Mouse (Mus musculus) heart, adult 11 months (tissue): ENCODE measurements at regions not wholly inside any gene's neighbourhood (a gene's known extent, or its start where the extent isn't known, plus 50 kb on each side); places are given as distances from the start of the nearest gene placed in this dataset.
A peak's percentile ranks its signal among the peaks of the same experiment; 100 is the strongest.

Source experiments
- DNase-seq: peaks from one replicate; pipeline ENCODE4 v3.0.0; 2022

- DNase-seq: no peak
Observed at GRCm38 (mm10) chr12:47466740-47467139, 648.0 kb upstream of the Nova1 start.

GRCm38 (mm10) chr12:47465924-47466323, 647.2 kb upstream of the Nova1 start:
- DNase-seq: no peak

- DNase-seq: no peak
Observed at GRCm38 (mm10) chr12:47431669-47432068, 612.9 kb upstream of the Nova1 start.

DNA sequence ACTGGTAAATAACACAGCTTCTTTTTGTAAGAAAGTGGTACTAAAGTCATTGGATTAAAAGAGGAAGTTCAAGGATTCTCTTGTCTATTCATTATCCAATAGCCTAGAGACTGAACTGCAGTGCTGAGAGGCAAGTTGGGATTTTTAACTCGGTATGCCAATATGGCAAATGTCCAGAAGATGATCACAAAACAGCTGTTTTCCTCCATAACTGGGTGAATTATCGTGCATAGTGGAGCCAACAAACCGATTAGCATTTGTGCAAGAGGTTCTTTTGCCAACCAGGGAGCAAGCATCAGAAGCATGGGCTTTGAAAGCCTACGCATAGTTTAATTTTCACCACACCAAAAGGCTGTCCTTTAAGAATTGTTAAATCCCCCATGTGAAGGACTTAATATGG, 593.5 kb upstream of the Nova1 start:
- no peak for DNase-seq

- DNase-seq: no peak
Observed at GRCm38 (mm10) chr12:47406563-47406962, 587.8 kb upstream of the Nova1 start.

GRCm38 (mm10) chr12:47406131-47406530, 587.4 kb upstream of the Nova1 start:
- DNase-seq: no peak

DNA sequence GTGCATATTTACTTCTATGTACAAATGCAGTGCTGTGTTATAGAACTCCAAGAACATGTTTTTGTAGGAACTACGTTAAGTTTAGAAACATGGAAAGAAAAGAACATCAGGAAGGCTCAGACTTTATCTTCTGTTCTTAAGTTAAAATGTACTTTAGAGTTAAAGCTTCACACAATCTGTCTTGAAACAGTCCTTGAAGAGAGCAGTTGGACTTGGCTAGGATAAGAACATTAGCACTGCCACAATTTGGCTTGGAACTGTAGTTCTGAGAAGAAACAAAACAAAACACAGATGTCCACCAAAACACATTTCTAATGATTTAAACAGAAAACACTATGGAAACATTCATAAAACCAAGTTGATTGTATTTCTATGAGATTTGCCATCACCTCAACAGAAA, 564.5 kb upstream of the Nova1 start:
- no peak for DNase-seq

- no peak for DNase-seq
Observed at GRCm38 (mm10) chr12:47353269-47353668, 534.5 kb upstream of the Nova1 start.

DNA sequence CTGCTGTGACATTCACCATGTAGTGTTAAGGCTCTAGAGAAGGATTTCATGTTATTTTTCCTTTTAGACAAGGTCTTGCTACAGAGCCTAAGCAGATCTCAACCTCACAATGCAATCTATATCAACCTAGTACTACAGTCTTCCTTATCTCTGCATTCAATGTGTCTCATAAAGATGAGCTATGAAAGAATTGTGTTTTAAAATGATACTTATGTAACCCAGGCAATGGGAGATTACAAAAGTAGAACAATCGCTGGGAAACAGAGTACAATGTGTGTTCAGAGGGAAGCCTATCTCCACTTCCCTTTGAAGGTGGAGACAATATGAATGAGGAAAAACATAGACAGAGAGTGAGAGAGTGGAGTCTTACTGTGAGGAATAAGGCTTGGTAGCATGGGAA, 532.5 kb upstream of the Nova1 start:
- no peak for DNase-seq

GRCm38 (mm10) chr12:47313413-47313812, 494.7 kb upstream of the Nova1 start:
- no peak for DNase-seq

DNA sequence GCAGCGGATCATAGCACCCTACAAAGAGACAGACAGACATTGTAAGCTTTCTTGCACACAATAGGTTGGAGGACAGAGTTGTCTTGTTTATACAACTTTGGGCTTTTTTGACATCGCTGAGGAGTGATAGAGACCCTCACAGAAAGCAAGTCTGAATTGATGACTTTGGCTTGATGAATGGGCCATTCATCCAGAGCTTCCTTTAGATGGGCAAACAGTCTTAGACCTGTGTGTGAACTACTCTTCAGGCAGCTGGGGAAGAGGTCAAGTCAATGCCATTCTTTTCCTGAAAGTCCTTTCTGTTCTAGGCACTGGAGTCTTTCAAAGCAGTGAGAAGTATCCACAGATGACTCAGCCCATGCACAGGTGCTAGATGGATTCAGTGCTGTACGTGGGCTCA, 457.2 kb upstream of the Nova1 start:
- DNase-seq: no peak

DNA sequence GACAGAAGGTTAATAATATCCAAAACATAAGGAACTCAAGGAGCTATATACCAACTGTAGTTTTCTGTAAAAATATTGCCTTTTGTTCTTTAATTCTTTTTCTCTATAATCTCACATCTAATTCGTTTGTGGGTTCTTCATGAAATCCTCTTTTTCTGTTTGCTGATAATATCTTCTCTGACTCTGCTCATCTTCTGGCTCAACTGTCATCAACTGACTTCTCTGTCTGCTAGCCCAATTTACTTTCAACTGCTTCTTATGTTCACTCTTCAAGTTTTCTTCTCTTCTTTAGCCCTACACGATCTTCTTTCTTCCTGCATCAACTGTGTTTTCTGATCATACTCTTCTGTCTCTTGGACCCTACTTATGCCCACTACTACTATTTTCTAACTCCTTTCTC, 453.6 kb upstream of the Nova1 start:
- DNase-seq: no peak

GRCm38 (mm10) chr12:47264118-47264517, 445.4 kb upstream of the Nova1 start:
- DNase-seq: no peak

DNA sequence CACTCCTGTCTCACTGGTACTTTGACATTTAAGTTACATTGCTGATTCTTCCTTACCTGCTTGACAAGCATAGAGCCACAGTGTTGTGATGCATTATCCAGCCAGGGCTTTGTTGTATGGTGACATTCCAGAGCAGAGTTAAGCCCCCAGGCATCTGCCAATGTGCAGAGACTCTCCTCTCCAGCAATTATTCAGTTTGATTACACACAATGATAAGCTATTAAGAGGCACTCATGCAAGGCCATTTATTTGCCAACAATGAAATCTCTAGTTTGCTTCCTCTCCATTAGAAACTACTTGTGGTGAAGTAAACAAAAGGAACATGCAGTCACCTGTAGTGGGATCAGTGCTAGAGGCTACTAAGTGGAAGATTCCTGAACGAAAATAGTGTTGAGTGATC, 444.7 kb upstream of the Nova1 start:
- no peak for DNase-seq

- no peak for DNase-seq
Observed at GRCm38 (mm10) chr12:47252306-47252705, 433.6 kb upstream of the Nova1 start.

DNA sequence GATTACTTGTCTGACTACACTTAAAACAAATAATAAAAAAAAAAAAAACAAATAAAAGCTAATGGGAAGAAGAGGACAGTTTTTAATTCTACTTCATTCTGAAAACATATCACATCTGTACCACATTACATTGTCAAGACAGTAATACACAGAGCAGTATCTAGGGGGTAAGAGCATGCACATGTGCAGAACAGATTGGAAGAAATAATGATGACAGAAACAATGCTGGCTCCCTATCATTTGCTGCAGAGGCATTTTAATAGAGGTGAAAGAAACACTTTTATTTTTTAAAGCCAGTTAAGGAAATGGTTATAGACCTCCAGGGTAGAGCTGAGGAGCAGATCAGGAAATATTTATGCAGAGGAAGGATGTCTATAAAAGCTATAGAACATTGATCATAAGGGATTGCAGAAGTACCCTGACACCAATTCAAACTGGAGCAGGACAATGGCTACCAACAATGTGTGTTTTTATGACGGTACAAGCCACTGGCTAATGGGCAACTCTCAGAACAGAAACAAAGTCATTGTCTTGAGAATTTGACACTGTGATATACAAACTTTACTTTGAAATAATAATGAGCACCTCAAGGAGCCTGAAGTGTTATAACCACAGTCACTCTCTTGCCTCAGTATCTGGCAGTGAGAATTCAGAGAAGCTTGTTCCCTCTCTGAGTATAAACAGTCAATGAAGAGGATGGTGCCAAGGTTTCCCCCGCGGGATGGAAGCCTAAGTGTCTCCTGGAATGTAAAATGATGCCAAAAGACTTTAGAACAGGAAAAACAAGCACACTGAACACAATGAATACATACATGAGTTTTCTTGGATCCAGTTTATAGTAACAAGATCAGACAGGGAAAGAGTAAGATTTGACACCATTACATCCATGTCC, 425.1 kb upstream of the Nova1 start:
- peak; percentile 82 for DNase-seq

DNA sequence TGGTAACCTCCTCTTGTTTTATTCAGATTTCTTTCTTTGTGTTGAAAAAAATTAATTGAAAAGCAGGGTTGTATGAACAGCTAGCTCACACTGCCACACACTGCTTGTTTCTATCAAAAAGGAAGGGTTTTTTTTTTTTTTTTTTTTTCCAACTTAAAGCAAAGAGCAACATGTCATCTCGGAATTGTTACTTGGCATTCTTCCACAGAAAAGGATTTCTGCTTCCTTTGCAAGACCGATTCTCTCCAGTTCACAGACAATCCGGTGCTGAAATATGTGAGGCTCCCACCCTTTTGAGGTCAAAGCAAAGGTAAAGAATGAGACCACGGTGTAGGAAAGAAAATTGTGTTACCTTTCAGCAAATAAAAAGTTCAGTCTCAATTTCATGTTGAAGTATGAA, 401.3 kb upstream of the Nova1 start:
- no peak for DNase-seq

DNA sequence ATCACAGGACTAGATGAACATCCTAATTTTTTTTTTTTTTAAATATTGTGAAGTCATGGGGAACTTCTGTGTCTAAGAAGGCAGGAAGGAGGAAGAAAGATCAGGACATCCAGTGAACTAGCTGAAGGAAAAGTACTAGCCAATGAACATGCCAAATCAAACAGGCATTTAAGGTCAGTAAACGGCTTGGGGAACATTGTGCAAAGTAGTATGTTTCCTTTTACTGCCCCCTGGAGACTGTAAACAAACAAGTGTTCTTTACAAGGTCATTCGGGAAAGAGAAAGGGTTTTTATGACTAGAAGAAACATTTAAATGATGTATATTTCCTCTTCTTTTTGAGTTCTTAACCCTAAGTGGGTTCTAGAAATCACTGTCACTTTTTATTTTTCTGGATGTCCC, 400.6 kb upstream of the Nova1 start:
- peak; percentile 86 for DNase-seq

GRCm38 (mm10) chr12:47211417-47212104, 392.8 kb upstream of the Nova1 start:
- DNase-seq: no peak

DNA sequence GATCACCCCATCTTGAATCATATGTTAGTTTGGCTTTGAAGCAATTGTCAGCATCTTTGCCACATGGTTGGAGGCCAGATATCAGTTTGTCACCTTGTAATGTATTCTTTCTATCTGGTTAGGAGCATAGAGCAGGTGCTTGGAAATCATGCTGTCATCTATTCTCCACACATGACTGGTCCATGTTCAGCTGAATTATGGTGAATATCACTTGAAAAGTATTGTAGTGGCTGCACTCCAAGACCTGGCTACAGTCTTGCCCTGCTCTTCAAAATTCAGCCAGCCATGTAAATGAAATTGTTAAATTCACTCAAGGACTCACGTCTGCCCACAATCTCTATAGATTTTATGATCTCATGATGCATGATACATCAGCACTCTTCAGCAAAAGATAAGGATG, 384.2 kb upstream of the Nova1 start:
- no peak for DNase-seq

DNA sequence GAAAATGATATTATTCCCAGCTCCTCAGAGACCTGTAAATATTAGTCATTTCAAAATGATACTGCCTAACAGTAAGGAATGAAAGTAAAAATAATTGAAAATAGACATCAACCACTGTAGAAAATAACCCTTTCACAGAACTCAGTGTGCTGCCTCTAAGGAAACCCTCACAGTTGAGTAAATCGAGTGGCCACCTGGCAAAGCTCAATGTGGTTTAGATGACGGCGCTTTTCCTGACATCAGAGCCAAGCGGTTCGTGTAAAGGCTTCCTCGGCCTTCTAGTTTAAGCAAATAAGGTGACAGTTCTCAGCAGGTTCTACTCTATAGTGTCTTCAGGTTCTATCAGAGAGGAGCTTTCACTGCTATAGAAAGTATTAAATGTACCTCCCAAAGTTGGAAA, 379.9 kb upstream of the Nova1 start:
- no peak for DNase-seq

DNA sequence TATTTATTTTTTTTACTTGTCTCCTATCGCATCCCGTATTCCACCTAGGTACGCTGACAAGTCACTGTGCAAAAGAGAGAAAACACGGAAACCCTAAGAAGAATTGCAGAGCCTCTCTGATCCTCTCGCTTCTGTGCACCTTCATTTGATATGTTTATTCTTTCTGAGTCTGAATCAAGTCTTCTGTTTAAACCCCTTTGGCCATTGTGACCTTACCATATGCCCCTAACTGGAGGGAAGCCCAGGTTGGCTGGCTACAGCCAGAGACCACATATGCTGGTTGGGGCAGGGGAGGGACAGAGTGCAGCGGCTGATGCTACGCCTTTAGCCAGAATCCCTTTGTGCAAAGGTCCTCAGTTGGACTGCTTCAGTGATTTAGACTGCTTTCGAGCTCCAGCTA, 346.0 kb upstream of the Nova1 start:
- DNase-seq: no peak

GRCm38 (mm10) chr12:47164031-47164717, 345.4 kb upstream of the Nova1 start:
- DNase-seq: peak; percentile 97

- DNase-seq: no peak
Observed at GRCm38 (mm10) chr12:47163171-47163570, 344.4 kb upstream of the Nova1 start.
